Mouse (Mus musculus): ENCODE measurements around the gene Rtf2.

The Rtf2 gene

DNA sequence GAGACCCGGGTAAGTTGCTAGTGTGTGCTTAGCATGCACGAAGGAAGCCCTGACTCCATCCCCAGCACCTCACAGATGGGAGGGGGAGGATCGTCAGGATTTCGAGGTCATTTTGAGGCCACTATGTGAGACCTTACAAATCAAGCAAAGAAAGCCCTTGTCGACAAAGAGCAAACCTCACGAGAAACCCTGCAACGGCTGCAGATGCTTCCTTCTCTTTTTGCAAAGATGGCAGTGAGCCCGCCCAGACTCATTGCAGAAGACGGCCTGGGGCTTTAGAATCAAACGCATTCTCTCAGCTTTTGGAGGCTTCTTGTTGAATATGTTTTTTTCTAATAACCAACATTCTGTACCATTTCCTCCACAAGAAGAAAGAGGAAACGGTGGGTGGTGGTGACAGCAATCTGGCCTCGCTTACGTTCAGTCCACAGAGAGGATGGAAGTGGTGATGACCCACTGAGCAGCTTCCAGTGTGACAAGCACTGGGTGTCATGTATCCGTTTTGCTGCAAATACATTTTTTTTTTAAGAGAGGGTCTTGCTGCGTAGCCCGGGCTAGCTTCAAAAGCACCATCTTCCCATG lies 2.9 kb upstream of the Rtf2 start:
- no peak for DNase-seq (ENCODE audit: low spot score in 2 of 2)

DNA sequence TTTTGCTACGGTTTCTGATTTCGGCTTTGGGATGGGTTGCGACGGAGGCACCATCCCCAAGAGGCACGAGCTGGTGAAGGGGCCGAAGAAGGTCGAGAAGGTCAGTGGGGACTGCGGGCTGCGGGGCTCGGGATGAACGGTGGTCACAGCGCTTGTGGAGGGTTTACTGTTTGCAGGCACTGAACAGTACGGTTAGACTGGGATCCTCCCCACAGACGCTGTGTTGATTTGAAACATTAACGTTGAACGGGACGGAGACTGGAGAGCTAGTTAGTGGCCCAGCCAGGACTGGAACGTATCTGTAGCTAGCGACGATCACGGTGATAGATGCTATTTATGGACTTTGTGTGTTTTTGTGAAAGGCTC lies 267 bp downstream of the Rtf2 start:
- no peak for DNase-seq (ENCODE audit: low spot score in 2 of 2)

DNA sequence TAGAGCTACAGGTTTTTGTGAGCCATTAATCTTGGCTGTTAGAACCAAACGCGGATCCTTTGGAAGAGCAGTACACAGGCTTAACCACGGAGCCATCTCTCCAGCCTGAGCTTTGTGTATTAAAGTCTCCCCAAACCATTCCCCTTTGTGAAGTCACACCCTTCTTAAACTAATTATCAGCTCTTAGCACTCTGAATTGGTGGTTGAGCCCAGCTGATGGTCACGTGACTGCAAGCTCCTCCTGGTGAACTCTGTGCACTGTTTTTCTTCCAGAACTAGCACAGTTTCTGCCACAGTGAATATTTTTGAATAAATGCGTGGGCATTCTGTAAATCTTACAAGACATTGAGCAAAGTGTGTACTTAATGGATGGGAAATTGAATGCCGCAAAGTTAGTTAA lies 820 bp downstream of the Rtf2 start:
- no peak for DNase-seq (ENCODE audit: low spot score in 2 of 2)

DNA sequence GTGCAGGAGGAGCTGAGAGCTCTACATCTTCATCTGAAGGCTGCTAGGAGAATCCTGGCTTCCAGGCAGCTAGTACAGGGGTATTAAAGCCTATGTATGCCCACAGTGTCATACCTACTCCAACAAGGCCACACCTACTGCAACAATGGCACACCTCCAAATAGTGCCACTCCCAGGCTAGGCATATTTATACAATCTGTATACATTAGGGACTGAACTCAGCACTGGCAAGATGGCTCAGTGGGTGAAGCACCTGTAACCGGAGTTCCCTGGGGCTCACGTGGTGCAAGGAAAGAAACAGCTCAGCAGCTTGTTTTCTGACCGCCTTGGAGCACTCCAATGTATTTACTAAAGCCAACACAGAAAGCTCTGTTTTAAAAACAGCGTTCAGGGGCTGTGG lies 5.3 kb downstream of the Rtf2 start:
- DNase-seq (ENCODE audit: low spot score in 2 of 2), result no peak

DNA sequence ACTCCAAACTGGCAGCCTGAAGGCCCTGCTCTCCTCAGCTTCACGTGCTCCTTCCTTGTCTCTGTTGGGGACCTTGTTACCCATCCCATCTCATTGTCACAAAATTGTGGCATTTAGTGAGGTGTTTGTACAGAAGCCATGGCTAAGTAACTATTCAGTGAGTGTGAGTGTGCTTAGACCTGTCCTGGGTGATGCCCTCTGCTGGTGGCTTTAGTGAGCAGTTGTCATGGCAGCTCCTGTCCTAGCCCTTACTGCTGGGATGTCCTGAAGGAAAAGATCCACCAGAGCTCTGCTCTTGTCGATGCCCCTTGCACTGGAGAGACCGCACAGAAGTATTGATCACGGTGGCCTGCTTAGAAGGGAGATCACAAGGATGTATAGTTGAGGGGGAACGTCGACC lies 7.0 kb downstream of the Rtf2 start:
- no peak for DNase-seq (ENCODE audit: low spot score in 2 of 2)

DNA sequence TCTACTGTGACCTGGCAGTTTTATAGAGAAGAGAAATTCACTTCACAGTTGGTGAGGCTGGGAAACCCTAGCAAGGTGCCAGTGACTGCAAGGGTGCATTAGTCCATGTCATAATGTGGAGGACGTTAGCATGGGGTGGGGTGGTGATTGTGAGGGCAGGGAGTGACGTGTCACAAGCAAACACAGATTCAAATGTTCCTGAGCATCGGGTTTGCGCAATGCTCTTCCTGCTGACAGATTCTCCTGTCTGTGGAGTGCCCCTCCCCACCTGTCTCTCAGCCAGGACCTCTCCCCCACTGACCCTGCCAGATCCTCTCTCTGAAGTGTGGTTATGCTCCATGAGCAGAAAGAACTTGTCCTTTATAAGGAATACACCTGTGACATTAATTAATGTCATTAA lies 8.0 kb downstream of the Rtf2 start:
- no peak for DNase-seq (ENCODE audit: low spot score in 2 of 2)

DNA sequence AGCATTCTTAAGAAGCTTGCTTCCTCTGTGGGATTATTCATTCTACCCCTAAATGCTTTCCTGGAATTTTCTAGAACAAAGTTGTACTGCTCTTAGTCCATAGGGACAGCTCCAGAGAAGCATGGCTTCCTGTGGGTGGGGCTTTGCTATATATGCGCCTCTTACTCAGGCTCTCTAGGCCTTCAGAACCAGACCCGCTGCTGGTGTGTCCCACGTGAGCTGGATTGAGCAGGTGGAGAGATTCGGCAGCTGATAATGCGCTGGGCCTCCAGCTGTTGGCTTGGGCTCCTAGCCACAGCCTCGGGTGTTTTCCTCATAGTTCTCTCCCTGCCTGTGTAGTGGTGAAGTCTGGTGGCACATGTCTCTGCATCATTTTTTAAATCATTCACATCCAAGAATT lies 10.3 kb downstream of the Rtf2 start:
- no peak for DNase-seq (ENCODE audit: low spot score in 2 of 2)

DNA sequence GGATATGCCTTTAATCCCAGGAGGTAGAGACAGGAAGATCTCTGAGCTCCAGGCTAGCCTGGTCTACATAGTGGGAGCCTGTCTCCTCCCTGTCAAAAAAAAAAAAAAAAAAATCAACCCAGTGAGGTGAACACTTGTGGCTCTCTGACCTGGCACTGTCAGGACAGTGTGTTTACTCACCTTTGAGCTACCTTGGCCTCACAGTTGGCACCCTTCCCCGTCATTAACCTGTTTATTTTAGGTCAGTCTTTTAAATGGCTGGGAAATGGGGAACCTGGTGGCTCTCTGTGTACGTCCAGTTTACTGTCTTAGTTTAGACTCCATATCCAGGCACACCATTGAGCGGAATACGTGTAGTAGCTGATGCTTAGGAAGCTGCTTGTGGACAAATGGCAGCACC lies 11.7 kb downstream of the Rtf2 start:
- DNase-seq (ENCODE audit: low spot score in 2 of 2), result no peak

DNA sequence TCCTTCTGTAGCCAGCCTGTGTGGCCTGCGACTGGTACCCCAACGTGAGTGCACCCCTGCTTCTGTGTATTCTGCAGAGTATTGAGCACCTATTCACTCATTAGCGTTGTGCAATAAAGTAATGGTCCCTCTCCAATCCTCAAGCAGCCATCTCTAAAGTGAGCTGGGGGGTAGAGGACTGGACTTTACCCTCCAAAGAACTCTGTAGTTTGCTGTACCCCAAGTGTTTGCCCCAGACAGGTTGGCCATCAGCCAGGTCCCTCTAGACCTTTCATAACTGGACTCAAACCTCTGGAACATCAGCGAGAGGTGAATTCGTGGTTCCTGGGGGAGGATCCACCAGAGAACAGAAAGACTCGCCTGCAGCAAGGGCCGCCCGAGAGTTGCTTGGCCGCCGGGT lies 12.1 kb downstream of the Rtf2 start:
- no peak for DNase-seq (ENCODE audit: low spot score in 2 of 2)

DNA sequence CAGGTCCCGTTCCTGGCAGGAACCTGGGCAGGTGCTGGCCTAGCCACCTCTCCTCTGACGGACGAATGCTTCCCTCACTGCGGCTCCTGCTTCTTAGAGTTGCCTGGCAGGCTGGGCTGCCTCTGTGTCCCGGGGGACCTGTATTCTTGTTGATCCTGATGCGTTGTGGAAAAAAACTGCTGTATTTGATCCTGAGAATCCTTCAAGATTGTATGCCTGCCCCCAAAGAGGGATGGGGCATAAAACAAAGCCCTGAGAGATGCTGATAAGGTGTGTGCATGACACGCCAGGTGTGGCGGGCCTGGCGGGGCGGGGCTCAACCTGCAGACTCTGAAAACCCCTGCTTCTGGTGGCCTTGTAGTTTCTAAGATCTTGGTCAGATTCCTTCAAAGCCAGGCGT lies 18.1 kb downstream of the Rtf2 start, which contains the start of gene Gcnt7:
Gene Gcnt7 (minus strand): TSS at position 101 of the 400 bp plus-strand sequence.
- no peak for DNase-seq (ENCODE audit: low spot score in 2 of 2)

DNA sequence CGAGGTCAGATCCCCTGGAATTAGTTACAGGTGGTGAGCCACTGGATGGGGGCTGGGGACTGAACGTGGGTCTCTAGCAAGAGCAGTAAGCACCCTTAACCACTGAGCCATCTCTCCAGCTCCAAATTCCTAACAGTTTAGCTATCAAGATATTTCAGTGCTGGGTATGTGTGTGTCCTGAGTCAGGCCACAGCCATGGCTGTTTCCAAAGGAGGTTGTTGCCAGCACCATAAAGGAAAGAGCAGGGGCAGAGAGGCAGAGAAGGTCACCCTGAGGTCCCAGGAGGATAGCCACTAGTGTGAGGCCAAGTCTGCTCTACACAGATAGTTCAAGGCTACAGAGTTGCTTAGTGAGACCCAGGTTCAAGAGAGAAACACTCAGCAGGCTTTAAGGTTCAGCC lies 20.3 kb downstream of the Rtf2 start:
- DNase-seq (ENCODE audit: low spot score in 2 of 2), result no peak

DNA sequence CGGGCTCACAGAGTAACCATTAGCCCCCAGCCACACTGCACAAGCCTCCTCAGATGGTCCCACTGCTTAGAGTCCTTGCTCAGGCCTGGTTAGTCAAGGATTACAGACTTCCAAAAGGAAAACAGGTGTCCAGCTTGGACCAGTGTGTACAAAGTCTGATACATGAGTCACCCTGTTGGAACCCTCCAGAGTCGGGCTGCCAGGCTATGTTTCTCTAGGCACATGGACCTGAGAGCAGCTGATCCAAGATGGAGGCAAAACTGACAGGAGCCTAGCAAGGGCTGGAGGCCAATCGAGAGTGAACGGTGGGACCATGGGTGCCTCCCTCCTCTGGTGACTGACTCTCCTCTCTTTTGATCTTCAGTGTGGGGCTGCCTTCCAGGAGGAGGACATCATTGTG lies 22.5 kb downstream of the Rtf2 start:
- DNase-seq (ENCODE audit: low spot score in 2 of 2), result no peak

DNA sequence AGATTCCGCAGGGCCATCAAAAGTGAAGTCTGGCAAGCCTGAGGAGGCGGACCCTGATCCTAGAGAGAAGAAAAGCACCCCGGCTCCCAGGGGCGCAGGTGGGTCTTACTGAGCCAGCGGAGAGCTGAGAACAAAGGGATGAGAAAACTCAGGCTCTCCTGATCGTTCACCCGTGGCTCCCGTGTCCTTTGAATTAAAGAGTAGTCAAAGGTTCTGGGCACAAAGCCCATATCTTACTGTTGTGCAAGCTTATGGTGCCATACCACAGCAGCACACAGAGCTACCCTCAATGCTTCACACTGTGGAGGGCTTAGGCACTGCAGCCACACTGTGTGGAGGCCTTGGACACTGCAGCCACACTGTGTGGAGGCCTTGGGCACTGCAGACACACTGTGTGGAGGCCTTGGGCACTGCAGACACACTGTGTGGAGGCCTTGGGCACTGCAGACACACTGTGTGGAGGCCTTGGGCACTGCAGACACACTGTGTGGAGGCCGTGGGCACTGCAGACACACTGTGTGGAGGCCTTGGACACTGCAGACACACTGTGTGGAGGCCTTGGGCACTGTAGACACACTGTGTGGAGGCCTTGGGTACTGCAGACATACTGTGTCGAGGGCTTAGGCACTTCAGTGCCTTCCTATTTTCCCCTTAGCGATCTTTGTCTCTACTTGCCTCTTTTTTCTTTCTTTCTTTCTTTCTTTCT lies 26.2 kb downstream of the Rtf2 start:
- no peak for DNase-seq (ENCODE audit: low spot score in 2 of 2)

DNA sequence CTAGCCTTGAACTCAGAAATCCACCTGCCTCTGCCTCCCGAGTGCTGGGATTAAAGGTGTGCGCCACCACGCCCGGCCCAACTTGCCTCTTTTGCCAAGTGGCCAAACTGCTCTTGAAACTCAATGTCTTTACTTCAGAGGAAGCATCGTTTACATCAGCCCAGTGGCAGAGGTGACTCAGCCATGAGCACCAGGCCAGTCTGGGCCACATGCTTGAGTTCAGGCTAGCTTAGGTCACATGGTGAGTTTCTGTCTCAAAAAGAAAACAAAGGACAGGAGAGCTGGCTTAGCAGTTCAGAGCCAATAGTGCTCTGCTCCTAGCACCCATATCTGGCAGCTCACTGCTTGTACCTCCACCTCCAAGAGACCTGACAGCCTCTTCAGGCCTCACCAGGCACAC lies 26.9 kb downstream of the Rtf2 start:
- no peak for DNase-seq (ENCODE audit: low spot score in 2 of 2)

DNA sequence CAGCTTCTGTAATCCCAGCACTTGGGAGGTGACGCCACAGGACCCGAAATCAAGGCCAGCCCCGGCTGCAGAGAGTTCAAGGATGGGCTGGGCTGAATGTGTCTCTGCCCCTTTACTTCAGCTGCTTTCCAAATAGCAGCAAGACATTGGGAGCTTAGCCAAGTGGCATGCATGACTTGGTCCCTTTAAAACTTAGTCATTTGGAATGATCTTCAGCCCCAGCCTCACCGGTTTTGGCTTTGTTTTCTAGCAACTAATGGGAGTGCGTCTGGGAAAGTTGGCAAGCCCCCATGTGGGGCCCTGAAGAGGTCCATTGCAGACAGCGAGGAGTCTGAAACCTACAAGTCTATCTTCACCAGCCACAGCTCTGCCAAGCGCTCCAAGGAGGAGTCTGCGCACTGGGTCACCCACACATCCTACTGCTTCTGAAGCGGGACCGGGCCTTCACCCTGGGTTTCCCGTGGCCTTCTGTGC lies 28.0 kb downstream of the Rtf2 start:
- no peak for DNase-seq (ENCODE audit: low spot score in 2 of 2)

DNA sequence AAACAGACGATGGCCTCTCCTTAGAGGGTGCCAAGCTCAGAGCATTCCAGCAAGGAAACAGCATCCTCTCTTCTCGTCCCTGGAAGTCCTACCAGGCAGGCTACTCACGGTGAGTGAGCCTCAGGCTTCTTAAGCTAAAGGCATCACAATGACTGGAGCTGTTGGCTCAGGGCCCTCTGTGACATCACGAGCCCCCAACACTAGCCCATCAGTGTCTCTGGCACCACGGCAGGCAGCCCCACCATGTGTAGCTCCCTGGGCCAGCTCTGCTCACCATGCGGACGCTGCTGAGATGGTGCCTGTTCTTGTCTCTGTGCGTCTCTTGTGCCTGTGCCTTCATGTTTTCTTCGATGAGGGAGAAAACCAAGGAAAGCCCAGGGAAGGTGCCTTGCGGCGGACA lies 32.0 kb downstream of the Rtf2 start, which contains the start of gene Fam209:
Gene Fam209 (plus strand): TSS at position 203 of the 400 bp plus-strand sequence.
- no peak for DNase-seq (ENCODE audit: low spot score in 2 of 2)

DNA sequence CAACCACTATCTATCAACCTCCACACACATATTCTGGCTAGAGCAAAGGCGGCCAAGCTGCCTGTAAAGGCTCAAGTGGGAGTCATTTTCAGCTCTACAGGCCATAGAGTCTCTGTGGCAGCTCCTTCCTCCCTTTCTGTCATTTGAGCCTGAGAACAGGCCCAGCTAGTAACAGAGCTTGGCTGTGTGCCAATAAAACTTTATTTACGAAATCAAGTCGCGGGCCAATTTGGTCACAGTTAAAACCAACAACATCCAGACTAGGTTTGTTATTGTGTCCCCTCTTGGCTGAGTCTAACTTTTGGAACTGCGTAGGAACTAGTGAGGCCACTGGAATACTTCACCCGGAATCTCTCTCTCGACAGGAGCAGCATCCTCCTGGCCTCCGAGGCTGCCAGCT lies 33.2 kb downstream of the Rtf2 start:
- DNase-seq (ENCODE audit: low spot score in 2 of 2), result peak; percentile 14 to 31

DNA sequence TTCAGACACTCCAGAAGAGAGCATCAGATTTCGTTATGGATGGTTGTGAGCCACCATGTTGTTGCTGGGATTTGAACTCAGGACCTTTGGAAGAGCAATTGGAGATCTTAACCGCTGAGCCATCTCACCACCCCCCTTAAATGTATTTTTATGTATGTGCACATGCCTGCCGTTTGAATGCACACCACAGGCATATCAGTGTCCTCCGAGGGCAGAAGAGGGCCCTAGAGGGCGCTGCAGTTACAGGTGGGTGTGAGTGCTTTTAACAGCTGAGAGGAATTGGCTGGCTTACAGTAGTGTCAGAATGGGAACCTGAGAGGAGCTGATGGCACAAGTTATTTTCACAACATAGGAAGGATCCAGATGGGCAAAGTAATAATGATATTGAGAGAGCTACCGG lies 34.6 kb downstream of the Rtf2 start:
- no peak for DNase-seq (ENCODE audit: low spot score in 2 of 2)

DNA sequence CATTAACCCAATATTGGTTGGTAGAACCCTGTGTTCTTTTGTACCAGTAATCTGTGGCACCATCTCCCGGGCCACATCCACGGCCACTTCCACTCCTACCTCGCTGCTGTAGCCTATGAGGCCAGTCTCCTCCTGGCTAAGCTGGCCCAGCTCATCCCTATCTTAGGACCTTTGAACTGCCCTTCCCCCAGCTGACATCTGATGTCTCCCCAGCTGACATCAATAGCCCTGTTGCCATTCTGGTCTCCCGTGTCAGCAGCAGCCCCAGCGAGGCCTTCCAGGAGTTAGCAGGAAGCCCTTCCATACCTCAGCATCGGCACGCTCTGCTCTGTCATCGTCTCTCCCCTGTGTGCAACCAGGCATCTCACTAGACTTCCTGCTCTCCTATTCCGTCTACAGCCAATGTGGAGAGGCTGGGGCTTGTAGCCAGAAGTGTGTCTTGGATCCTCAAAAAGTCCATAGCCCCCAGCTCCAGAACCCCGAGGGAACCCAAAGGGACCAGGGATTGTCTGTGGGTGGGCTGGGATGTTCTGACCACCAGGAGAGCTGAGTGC lies 36.4 kb downstream of the Rtf2 start:
- no peak for DNase-seq (ENCODE audit: low spot score in 2 of 2)

DNA sequence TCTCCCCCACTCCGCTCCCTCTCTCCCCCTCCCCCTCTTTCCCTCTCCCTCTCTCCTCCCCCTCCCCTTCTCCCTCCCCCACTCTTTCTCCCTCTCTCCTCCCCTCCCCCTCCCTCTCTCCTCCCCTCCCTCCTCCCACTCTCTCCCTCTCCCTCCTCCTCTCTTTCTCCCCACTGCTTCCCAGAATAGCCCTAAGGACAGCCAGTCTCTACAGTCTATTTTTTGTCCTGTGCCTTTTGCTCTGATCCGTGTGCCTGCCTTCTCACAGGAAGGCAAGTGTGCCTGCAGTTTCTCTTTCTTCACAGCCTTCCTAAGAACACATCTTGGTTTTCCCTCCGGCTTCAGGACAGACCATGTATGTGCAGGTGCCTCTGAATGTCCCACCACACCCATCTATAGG lies 37.0 kb downstream of the Rtf2 start:
- DNase-seq (ENCODE audit: low spot score in 2 of 2), result no peak

DNA sequence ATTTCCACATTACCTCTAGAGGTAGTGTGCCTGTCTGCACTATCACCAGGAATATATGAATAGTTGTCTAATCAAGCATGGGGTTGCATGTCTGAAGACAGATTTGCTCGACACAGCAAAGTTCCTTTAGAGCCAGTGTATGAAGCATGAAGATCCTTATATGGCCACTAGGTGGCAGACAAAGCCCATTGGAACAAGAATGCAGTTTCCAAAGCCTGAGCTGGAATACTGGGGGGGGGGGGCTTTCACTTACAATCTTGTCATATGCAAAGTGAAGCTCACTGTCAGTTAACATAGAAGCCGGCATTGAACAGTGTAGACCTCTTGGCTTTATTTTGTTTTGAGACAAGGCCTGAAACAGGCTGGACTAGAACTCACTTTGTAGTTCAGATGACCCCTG lies 37.5 kb downstream of the Rtf2 start:
- DNase-seq (ENCODE audit: low spot score in 2 of 2), result peak; percentile 25 to 36

DNA sequence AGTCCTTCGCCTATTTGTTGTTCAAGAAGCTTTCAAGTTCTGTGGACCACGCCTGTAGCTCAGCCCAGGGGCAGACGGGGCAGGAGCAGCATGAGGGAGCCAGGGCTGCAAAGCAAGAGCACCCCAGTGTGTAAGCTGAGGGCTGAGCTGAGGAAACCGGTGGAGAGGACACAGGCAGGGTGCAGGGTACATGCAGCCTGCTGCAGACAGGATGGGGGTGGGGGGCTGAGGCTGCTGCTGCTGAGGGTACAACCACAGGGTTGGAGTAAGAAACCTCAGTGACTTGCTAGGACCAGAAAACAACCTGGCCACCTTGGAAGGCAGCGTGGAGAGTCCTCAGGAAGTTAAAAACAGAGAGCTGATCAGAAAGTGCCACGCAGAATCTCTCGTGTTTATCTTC lies 39.9 kb downstream of the Rtf2 start:
- DNase-seq (ENCODE audit: low spot score in 2 of 2), result no peak

DNA sequence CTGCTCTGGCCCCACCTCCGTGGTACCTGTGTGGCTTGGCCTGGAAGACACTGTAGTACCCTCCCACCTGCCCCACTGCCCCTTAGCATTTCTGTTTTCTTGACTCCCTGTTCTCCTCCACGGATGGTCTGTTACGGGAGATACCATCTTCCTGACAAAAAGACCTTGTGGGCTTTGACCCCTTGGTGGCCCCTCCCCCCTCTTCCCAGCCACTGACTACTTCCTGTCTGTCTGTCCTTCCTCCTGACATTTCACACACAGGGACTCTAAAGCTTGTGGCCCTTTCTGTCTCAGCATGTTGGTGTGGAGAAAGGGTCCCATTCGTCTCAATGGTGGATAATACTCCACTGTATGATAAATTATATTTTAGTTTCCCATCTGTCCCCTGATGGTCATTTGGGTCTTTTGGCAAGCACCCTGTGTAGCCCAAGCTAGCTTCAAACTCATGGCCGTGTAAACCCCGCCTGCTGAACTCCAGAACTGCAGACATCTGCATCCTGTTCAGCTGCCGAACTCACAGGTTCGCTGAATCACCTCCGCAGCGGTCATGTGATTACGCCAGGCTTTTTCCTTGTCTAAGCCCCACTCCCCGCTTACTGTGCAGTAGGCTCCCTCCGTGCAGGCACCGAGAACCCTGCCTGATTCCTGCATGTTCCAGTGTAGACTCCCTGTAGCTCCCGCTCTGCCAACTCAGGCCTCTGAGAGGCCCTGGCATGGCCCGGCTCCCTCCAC lies 41.5 kb downstream of the Rtf2 start:
- DNase-seq (ENCODE audit: low spot score in 2 of 2), result no peak
